Mouse (Mus musculus) MN1 (cell line): ENCODE measurements around the gene Prss16.
A peak's percentile ranks its signal among the peaks of the same experiment; 100 is the strongest.

Experiments
- DNase-seq: peaks from one replicate; pipeline ENCODE4 v3.0.0-alpha.2; 2016; ENCODE audit warnings: low spot score

Prss16 gene

GRCm38 (mm10) chr13:22007121-22007510, 2.4 kb downstream of the Prss16 start:
- no peak for DNase-seq

GRCm38 (mm10) chr13:22006334-22007120, 3.0 kb downstream of the Prss16 start:
- peak; percentile 70 for DNase-seq

GRCm38 (mm10) chr13:22005605-22006333, 3.8 kb downstream of the Prss16 start:
- DNase-seq = peak; percentile 67

- no peak for DNase-seq
Measured at GRCm38 (mm10) chr13:22001823-22002222, 7.7 kb downstream of the Prss16 start.

GRCm38 (mm10) chr13:22001346-22001745, 8.2 kb downstream of the Prss16 start:
- DNase-seq = no peak

- no peak for DNase-seq
Measured at GRCm38 (mm10) chr13:21999147-21999546, 10.4 kb downstream of the Prss16 start.

GRCm38 (mm10) chr13:21998412-21998811, 11.1 kb downstream of the Prss16 start:
- no peak for DNase-seq

- DNase-seq = no peak
Measured at GRCm38 (mm10) chr13:21997821-21998220, 11.7 kb downstream of the Prss16 start.

GRCm38 (mm10) chr13:21997201-21997820, 12.2 kb downstream of the Prss16 start:
- DNase-seq = no peak

GRCm38 (mm10) chr13:21996840-21997185, 12.7 kb downstream of the Prss16 start:
- DNase-seq = no peak

GRCm38 (mm10) chr13:21996101-21996839, 13.3 kb downstream of the Prss16 start:
- peak; percentile 65 for DNase-seq

GRCm38 (mm10) chr13:21995331-21995914, 14.1 kb downstream of the Prss16 start:
- DNase-seq = peak; percentile 70

GRCm38 (mm10) chr13:21994896-21995295, 14.6 kb downstream of the Prss16 start:
- DNase-seq = no peak

- peak; percentile 76 for DNase-seq
Measured at GRCm38 (mm10) chr13:21993957-21994738, 15.4 kb downstream of the Prss16 start.

GRCm38 (mm10) chr13:21992550-21992949, 17.0 kb downstream of the Prss16 start:
- no peak for DNase-seq

- DNase-seq = no peak
Measured at GRCm38 (mm10) chr13:21984486-21984885, 25.1 kb downstream of the Prss16 start.

- no peak for DNase-seq
Measured at GRCm38 (mm10) chr13:21981803-21982193, 27.7 kb downstream of the Prss16 start.

GRCm38 (mm10) chr13:21980981-21981802, 28.4 kb downstream of the Prss16 start, which contains the start of gene Pom121l2:
Gene Pom121l2, plus strand, starts transcription at chr13:21981194.
- peak; percentile 30 for DNase-seq

GRCm38 (mm10) chr13:21974726-21975473, 34.6 kb downstream of the Prss16 start:
- peak; percentile 86 for DNase-seq
